Mouse (Mus musculus) neural tube, embryonic 12.5 days (tissue): ENCODE measurements around the gene Knstrn. TPM values are rescaled to one million over a fixed set of nuclear protein-coding genes. Genes with fewer than 3 reads are reported as not detected.

Experiments used
- ATAC-seq: fragments of 200-750 bp; cut with Nextera tagmentation; 2 replicates; pipeline ENCODE4 v1.8.0; 2017; ENCODE audit warnings: low read depth, mild to moderate bottlenecking, moderate TSS enrichment, moderate library complexity; ENCODE audit not compliant: low FRiP score
- H3K27ac ChIP-seq: fragments of 300-500 bp; sonication (generic); 2 replicates; pipeline ENCODE4 v1.5.1; 2016
- H3K27me3 ChIP-seq: fragments of 300-500 bp; sonication (generic); replicated peaks from 2 replicates; pipeline ENCODE4 v1.6.1; 2016; ENCODE audit warnings: mild to moderate bottlenecking
- H3K36me3 ChIP-seq: fragments of 300-500 bp; sonication (generic); 2 replicates; pipeline ENCODE4 v1.6.1; 2016; ENCODE audit warnings: mild to moderate bottlenecking
- H3K4me1 ChIP-seq: fragments of 300-500 bp; sonication (generic); 2 replicates; pipeline ENCODE4 v1.6.1; 2016
- H3K4me2 ChIP-seq: fragments of 300-500 bp; sonication (generic); replicated peaks from 2 replicates; pipeline ENCODE4 v1.6.1; 2016; ENCODE audit warnings: mild to moderate bottlenecking
- H3K4me3 ChIP-seq: fragments of 300-500 bp; sonication (generic); 2 replicates; pipeline ENCODE4 v1.5.1; 2016
- H3K9ac ChIP-seq: fragments of 300-500 bp; sonication (generic); 2 replicates; pipeline ENCODE4 v1.6.1; 2016; ENCODE audit warnings: mild to moderate bottlenecking
- H3K9me3 ChIP-seq: fragments of 300-500 bp; sonication (generic); 2 replicates; pipeline ENCODE4 v1.6.1; 2016; ENCODE audit warnings: mild to moderate bottlenecking
- WGBS: fragments of 180-500 bp; shearing (Covaris S2); methylation state at CpG from one replicate; pipeline ENCODE4 v1.1.7; 2016; 5-methylcytosine and 5-hydroxymethylcytosine counted together
- polyA plus RNA-seq: library from polyadenylated mRNA; unstranded; fragments of >200 nt; fragmentation: Nextera tagmentation; extraction: Ambion mirVana; gene quantifications from 2 replicates; pipeline ENCODE4 v1.2.1, GENCODE M21; 2016

The Knstrn gene
- polyA plus RNA-seq, result 90.3 and 93.5 TPM in 2 replicates

DNA sequence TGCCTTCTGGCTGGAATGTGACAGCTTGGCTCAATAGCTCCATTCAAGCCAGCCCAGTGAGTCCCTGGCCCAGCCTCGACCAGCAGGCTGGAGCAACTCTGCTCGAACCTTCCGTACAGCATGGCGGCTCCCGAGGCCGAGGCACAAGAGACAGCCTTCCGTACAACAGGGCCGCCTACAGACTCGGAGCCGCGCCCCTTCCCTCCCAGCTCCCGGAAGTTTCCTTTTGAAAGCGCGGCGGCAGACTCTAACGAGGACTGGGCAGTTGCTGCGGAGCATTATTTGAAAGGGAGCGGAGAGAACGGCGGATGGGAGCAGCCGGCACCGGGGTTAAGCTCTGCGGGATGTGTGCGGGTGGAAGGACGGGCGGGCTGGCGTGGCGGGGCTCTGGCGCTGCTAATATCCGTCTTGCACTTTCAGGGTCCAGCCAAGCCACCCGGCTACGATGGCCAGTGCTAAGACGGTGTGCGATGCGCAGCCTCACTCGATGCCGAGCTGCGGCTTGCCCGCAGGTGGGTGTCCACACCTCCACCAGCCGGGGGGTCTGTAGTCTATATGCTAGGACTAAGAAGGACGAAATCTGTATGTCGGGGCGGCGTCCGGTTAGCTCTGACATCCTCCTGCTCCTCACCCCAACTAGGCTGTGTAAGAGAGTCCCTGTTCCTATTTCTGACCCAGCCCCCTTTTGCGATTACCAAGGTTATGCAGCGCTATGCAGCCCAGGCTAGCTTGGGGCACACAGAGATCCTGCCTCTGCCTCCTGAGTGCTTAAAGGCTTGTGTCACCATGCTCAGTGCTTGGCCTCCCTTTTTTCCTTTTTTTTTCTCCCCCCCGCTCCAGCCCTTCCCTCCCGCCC lies at the start of gene Knstrn:
Gene Knstrn, plus strand, starts transcription at position 23 of the 856 bp plus-strand sequence.
- peaks cover 18% of the 10 kb centered on the region for H3K4me1 ChIP-seq
- H3K27ac ChIP-seq, result no peak within 1 kb of the TSS
- peak within 1 kb of the TSS; percentile 94 for H3K4me2 ChIP-seq
- peak within 1 kb of the TSS; percentile 73 for H3K9ac ChIP-seq
- ATAC-seq, result peak; percentile 98
- no peaks in the 10 kb centered on the region for H3K27me3 ChIP-seq
- no peaks in the 10 kb centered on the region for H3K9me3 ChIP-seq
- WGBS, result 1% methylated on average over 49 of the region's 49 CpGs
- peak within 1 kb of the TSS; percentile 71 for H3K4me3 ChIP-seq
- H3K36me3 ChIP-seq, result peaks cover 18% of the 10 kb centered on the region

DNA sequence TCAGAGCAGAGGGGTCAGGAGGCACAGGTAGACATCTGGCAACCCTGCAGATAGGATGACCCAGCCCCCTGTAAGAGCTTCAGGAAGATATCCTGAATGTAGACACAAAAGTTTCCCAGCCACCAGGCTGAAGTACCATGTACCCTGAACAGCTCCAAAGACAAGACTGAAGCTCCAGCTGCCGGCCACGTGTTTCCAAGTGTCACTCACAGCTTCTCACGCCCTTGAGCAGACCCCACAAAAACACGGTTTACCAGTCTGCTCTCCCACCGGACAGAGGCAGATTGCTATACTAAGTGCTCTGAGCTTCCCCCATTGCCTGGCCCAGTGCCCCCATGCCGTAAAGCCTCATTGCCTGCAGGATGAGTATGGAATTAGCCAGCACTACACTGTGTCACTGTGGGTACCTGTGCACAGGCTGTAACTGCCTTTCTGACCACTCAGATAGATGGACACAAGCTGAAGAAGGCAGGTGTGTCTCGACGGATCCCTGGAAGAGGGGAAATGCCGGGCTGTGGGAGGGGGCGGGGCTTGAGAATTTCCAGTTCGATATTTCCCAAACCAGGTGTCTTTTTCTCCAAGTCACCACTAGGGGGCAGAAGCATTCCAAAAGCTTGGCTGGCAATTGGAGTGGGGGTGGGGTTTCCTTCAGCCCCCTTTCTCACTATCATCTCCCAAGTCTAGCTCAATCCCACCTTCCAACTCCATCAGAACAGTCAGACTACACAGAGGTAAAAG lies 49.5 kb upstream of the Knstrn start:
- H3K4me2 ChIP-seq, result no peak overlapping the region; the same call in 1 of the 2 replicates
- no peaks in the 10 kb centered on the region for H3K9me3 ChIP-seq
- no peak overlapping the region for H3K9ac ChIP-seq
- H3K4me1 ChIP-seq, result peaks cover 29% of the 10 kb centered on the region
- no peak overlapping the region for H3K27ac ChIP-seq
- no peaks in the 10 kb centered on the region for H3K36me3 ChIP-seq
- no peak for ATAC-seq
- WGBS, result 26% methylated on average over 11 of the region's 11 CpGs
- no peak overlapping the region for H3K4me3 ChIP-seq
- H3K27me3 ChIP-seq, result peaks cover 4% of the 10 kb centered on the region; the same call in 1 of the 2 replicates

DNA sequence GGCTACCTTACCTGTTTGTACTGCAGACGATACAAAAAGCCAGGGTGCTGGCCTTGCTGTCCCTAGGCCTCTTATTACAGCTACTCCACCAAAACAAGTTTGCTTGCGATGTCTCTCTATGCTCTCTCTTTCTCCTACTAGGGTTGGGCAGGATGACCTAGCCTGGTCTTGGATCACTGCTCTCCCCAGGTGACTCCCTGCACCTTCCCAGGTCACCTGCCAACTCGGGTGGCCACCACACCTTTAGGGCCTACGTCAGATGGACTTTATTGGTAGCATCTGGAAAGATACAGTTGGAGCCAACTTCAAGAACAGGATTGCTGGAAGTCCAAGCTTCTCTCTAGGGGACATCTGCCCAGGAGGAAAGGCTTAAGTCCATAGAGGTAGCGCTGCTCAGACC lies 48.9 kb upstream of the Knstrn start:
- Histone ChIP-seq H3K4me2 (no peak overlapping the region), H3K4me1 (peaks cover 29% of the 10 kb centered on the region), H3K9ac (no peak overlapping the region), H3K27ac (no peak overlapping the region), H3K36me3 (no peaks in the 10 kb centered on the region), H3K9me3 (no peaks in the 10 kb centered on the region), H3K4me3 (no peak overlapping the region), H3K27me3 (peaks cover 4% of the 10 kb centered on the region; the same call in 1 of the 2 replicates)
- no peak for ATAC-seq
- WGBS, result 85% methylated on average over 5 of the region's 5 CpGs

DNA sequence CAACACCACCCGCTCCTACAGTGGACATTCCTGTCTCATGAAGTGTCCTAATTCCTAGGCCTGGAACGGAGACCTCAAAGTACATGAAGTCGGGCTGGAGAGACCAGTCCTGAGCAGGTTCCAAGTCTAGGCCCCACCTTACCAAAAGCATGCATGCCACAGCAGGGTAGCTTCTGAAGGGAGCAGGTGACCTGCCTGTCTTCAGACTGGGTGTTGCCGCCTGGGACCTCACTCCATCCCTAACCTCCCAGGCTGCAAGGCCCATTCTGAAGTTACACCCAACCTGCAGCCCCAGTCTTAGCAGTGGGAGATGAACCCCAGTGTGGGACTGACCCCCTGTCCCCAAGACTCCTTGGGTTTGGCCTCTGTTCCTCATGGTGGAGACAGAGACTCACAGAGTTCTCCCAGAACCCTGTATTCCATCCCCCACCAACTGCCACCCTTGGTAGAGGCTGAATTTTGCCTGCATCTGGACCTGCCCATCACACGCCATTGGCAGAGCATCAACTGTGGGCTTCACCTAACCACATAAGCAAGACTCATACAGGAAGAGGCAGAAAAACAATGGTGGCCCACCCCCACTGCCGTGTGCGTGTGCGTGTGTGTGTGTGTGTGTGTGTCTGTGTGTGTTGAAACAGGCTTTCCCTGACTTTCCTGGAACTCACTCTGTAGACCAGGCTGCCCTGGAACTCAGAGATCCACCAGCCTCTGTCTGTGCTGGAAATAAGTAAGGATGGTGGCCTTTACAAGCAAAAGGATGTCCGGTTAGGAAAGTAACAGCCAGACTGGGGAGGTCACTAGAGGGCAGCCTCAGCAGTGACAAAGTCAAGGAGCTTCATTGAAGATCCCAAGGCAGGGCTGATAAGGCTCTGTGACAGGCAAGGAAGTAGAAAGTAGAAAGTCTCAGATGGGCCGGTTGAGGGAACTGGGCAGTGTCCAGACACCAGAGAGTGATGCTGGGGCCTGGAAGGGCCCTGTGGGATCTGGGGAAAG lies 47.5 kb upstream of the Knstrn start:
- H3K9me3 ChIP-seq, result no peaks in the 10 kb centered on the region
- no peak for ATAC-seq
- no peak overlapping the region for H3K9ac ChIP-seq
- no peaks in the 10 kb centered on the region; the same call in 1 of the 2 replicates for H3K27me3 ChIP-seq
- H3K4me1 ChIP-seq, result peaks cover 23% of the 10 kb centered on the region
- no peak overlapping the region for H3K27ac ChIP-seq
- 80% methylated on average over 10 of the region's 10 CpGs for WGBS
- no peaks in the 10 kb centered on the region for H3K36me3 ChIP-seq
- no peak overlapping the region for H3K4me3 ChIP-seq
- no peak overlapping the region for H3K4me2 ChIP-seq

DNA sequence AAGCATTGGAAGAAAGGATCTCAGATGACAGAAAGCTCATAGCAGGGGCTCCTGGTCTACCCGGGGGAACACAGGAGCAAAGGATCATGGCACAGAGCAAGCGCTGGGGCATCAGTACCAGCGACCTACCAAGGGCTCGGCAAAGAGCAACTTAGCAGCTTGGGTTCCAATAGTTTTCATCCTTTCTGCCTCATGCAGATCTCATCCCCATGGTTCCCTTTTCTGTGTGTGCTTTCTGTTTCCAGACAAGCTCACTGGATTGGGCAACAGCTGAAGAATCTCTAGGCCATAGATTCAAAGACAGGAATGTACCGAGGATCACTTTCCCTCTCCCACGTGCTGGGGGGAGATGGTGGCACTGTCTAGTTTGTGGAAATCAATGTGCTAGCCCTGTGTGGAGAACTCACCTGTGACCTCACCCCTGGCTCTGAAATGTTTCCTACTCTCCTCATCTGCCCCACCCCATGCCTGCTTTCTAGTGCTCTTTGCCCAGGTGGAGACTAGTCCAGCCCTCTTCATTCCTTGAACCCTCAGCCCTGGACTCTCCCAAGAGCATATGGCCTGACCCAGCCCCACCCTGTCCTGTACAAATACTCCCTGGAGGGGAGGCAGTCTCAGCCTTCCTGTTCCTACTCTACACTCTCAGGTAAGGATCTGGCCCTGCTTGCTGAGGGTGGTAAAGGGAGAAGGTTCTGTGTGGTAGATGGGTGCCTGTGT lies 41.5 kb upstream of the Knstrn start, which contains the start of gene Phgr1:
Gene Phgr1, plus strand, starts transcription at position 612 of the 717 bp plus-strand sequence.
- H3K27ac ChIP-seq, result no peak within 1 kb of the TSS
- 84% methylated on average over 6 of the region's 6 CpGs for WGBS
- no peak within 1 kb of the TSS for H3K9ac ChIP-seq
- H3K9me3 ChIP-seq, result no peaks in the 10 kb centered on the region
- 0 out of 2 replicates have a peak, but pooled peaks cover 2% of the 10 kb centered on the region for H3K27me3 ChIP-seq
- H3K4me1 ChIP-seq, result no peaks in the 10 kb centered on the region
- H3K36me3 ChIP-seq, result no peaks in the 10 kb centered on the region
- H3K4me3 ChIP-seq, result no peak within 1 kb of the TSS
- no peak within 1 kb of the TSS for H3K4me2 ChIP-seq
- ATAC-seq, result no peak

DNA sequence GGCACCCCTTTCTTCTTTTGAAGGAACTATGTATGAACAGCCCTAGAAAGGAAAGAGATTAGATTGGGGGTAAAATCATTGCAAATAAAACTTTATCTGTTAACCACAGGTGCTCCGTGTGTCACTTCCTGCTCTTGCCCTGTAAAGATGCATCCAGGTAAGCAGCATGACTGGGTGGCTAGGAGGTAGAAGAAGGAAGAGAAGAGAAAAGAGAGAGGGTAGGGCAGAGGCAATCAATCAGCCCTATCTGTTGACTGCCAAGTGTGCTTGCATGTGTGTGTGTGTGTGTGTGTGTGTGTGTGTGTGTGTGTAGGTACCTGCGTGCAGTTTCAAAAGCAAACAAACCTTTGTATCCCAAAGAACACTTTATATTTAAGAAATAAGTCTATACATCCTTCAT lies 39.3 kb upstream of the Knstrn start:
- H3K27me3 ChIP-seq, result 0 out of 2 replicates have a peak, but pooled peaks cover 2% of the 10 kb centered on the region
- ATAC-seq, result no peak
- 97% methylated on average over 2 of the region's 2 CpGs for WGBS
- no peak overlapping the region for H3K4me3 ChIP-seq
- peaks cover 5% of the 10 kb centered on the region; the same call in 1 of the 2 replicates for H3K4me1 ChIP-seq
- no peaks in the 10 kb centered on the region for H3K9me3 ChIP-seq
- H3K27ac ChIP-seq, result no peak overlapping the region
- H3K9ac ChIP-seq, result no peak overlapping the region
- H3K36me3 ChIP-seq, result no peaks in the 10 kb centered on the region
- H3K4me2 ChIP-seq, result no peak overlapping the region

DNA sequence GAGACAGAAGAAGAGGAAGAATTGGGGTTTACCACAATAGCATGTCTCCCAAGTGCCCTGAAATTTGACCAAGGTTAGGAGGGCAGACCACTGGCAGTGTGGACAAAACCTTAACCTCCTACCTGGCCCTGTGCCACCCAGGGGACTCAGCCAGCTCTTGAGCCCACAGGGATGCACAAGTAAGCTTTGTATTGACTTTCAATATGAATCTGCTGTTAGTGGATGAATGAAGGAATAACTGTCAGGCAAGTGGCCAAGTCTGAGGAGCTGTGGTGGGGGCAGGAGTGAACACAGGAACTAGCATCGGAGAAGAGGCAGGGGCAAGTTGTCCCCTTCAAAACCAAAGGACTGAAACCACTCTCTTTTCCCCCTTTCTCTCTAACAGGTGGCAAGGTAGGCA lies 38.4 kb upstream of the Knstrn start:
- Histone ChIP-seq H3K9me3 (no peaks in the 10 kb centered on the region), H3K27ac (no peak overlapping the region), H3K4me2 (no peak overlapping the region), H3K4me1 (peaks cover 5% of the 10 kb centered on the region; the same call in 1 of the 2 replicates), H3K36me3 (no peaks in the 10 kb centered on the region), H3K9ac (no peak overlapping the region), H3K27me3 (0 out of 2 replicates have a peak, but pooled peaks cover 2% of the 10 kb centered on the region), H3K4me3 (no peak overlapping the region)
- ATAC-seq, result no peak
- WGBS, result 55% methylated on average over 1 of the region's 1 CpGs

DNA sequence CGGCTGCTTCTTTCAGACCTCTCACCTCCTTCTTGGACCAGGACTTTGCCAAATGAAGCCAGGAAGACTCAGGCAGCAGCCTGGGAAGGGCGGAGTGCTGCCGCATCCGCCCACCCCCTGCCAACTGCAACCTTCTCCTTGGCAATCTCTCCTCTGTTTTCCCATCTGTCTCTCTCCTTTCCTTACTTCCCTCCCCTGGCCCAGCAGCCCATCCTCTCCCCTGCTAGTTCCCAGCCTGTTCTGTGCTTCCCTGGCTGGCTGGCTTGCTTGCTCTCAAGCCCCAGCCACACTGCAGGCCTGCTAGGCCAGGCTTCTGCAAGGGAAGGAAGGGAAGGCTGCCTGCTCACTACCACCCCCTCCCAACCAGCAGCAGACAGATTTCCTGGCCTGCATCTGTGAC lies 38.0 kb upstream of the Knstrn start:
- no peak overlapping the region for H3K27ac ChIP-seq
- H3K4me3 ChIP-seq, result no peak overlapping the region
- H3K27me3 ChIP-seq, result 0 out of 2 replicates have a peak, but pooled peaks cover 2% of the 10 kb centered on the region
- ATAC-seq, result no peak
- H3K9ac ChIP-seq, result 0 out of 2 replicates have a peak overlapping the region, but pooled peaks have one; percentile 9
- H3K36me3 ChIP-seq, result no peaks in the 10 kb centered on the region
- H3K9me3 ChIP-seq, result no peaks in the 10 kb centered on the region
- peaks cover 5% of the 10 kb centered on the region; the same call in 1 of the 2 replicates for H3K4me1 ChIP-seq
- H3K4me2 ChIP-seq, result no peak overlapping the region
- 78% methylated on average over 4 of the region's 4 CpGs for WGBS

DNA sequence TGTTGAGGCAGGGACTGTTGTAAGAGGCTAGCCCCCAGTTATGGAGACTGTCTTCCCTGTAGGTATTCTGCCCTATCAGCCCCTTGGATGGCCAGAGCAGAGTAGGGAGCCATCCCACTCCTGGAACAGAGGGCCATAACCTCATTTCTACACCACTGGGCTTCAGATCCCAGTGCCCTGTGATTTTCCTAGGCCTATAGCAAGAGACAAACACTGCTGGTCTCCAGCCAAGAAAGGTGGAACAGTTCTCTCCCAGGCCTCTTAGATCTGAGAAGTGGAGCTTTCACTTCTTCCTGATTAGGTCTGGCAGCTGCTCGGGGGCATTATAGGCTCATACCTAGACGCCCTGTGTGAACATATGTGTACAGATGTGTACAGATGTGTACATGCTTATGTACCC lies 37.5 kb upstream of the Knstrn start:
- no peaks in the 10 kb centered on the region for H3K36me3 ChIP-seq
- no peak overlapping the region for H3K4me2 ChIP-seq
- H3K9me3 ChIP-seq, result no peaks in the 10 kb centered on the region
- no peak overlapping the region for H3K9ac ChIP-seq
- no peak overlapping the region for H3K4me3 ChIP-seq
- 0 out of 2 replicates have a peak, but pooled peaks cover 2% of the 10 kb centered on the region for H3K27me3 ChIP-seq
- no peak for ATAC-seq
- H3K27ac ChIP-seq, result no peak overlapping the region
- WGBS, result 73% methylated on average over 2 of the region's 2 CpGs
- H3K4me1 ChIP-seq, result peaks cover 5% of the 10 kb centered on the region; the same call in 1 of the 2 replicates

DNA sequence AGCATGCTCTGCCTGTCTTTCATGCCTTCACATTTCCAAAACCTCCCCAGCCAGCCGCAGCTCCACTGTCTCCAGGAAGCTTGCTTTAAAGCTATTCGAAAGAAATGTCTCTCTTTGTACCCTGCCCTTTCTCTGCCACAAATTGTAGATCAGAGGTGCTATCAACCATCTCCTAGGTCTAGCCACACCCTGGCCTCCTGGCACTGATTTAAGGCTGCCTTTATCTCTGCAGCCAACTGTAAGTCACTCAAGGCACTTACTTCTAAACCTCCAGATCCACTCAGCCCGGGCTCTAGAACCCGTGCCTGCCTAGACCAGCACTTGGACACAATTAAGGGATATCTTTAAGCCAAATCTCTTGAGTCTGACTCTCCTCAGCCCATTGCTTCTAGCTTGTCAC lies 35.4 kb upstream of the Knstrn start:
- 0 out of 2 replicates have a peak, but pooled peaks cover 2% of the 10 kb centered on the region for H3K27me3 ChIP-seq
- WGBS, result 80% methylated on average over 4 of the region's 4 CpGs
- no peaks in the 10 kb centered on the region for H3K9me3 ChIP-seq
- no peaks in the 10 kb centered on the region for H3K36me3 ChIP-seq
- ATAC-seq, result no peak
- H3K4me2 ChIP-seq, result no peak overlapping the region
- H3K4me1 ChIP-seq, result peaks cover 5% of the 10 kb centered on the region; the same call in 1 of the 2 replicates
- no peak overlapping the region for H3K9ac ChIP-seq
- no peak overlapping the region for H3K4me3 ChIP-seq
- no peak overlapping the region for H3K27ac ChIP-seq

DNA sequence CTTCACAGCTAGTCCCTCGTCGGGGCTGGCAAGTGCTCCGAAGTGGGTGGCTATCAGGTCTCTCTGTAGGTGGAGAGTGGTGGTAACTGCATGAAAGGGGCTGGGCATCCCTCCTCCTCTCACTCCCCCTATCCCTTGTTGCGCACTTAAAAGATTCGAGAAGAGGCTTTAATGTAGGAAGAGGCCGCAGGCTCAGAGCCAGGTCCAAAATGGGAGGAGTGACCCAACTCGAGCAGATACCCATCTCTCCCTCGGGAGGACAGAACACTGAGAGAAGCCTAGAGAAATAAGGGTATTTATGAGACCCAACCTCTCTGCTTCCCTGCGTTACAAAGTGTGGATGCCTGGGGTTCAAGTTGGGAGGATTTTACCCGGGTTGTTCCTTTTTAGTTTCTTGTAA lies 34.7 kb upstream of the Knstrn start:
- H3K9ac ChIP-seq, result no peak overlapping the region
- peak overlapping the region; percentile 60 for H3K4me2 ChIP-seq
- peak overlapping the region; percentile 42 for H3K4me3 ChIP-seq
- H3K36me3 ChIP-seq, result no peaks in the 10 kb centered on the region
- H3K4me1 ChIP-seq, result peaks cover 5% of the 10 kb centered on the region; the same call in 1 of the 2 replicates
- 0 out of 2 replicates have a peak, but pooled peaks cover 2% of the 10 kb centered on the region for H3K27me3 ChIP-seq
- no peak overlapping the region for H3K27ac ChIP-seq
- H3K9me3 ChIP-seq, result no peaks in the 10 kb centered on the region
- WGBS, result 7% methylated on average over 10 of the region's 10 CpGs
- ATAC-seq, result peak; percentile 61
